Mouse (Mus musculus): ENCODE measurements around the gene Trim9. TPM values are rescaled to one million over a fixed set of nuclear protein-coding genes. Genes with fewer than 3 reads are reported as not detected.

The Trim9 gene
- polyA plus RNA-seq, 1 experiment from 2014 or later = 2.4 TPM

DNA sequence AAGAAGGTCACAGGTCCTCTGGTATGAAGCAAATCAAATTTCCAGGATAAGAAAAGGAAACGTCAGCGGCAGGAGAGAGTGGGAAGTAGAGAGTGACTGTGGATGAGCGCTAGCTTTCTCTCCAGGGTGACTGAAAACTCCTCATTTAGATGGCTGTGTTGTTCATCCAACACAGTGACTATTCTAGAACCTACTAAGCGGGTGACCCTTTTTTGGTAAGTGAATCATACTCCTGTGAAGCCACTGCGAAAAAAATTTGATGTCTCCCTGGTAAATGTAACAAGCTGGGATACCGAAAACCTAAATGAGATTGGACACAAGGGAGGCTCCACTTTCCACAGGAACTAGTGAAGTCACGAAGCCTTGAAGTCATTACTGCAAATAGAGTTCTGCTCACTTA lies 39.5 kb downstream of the Trim9 start:
- Histone ChIP-seq H3K9ac (replicated peaks; ENCODE audit: low read depth, low read length) (no peak overlapping the region), H3K27me3 (ENCODE audit: control insufficient read depth, insufficient read depth, low read length) (no peaks in the 10 kb centered on the region), H3K36me3 (ENCODE audit: control insufficient read depth, insufficient read depth, low read length) (no peaks in the 10 kb centered on the region), H3K4me3 (ENCODE audit: low read depth, low read length) (no peak overlapping the region), H3K4me1 (ENCODE audit: control insufficient read depth, insufficient read depth, low read length) (no peaks in the 10 kb centered on the region), H3K9me3 (ENCODE audit: control insufficient read depth, low read depth, low read length) (no peaks in the 10 kb centered on the region), H3K4me2 (replicated peaks; ENCODE audit: low read depth, low read length) (no peak overlapping the region), H3K27ac (ENCODE audit: low read length) (no peak overlapping the region)
- WGBS = 87% methylated on average over 7 of the region's 7 CpGs
- ATAC-seq (ENCODE audit: insufficient number of reproducible peaks, insufficient read depth, low FRiP score, low read depth) = no peak

DNA sequence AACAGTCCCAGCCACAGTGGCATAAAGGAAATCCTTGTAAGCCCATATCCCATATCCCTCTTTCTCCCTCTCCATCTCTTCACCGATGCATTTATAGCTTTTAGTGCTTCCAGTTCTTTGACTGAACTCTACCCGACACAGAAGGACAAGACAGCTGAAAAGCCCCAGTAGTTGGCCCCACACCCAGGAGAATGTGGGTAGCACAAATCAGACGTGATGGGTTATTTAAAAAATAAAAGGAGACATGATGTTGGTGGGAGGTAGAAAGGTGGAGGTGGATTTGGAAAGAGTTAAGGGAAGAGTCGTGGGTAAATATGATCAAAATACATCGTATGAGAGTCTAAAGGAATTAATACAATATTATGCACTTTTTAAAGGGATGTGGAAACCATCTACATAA lies 40.4 kb downstream of the Trim9 start:
- no peaks in the 10 kb centered on the region for H3K9me3 ChIP-seq (ENCODE audit: control insufficient read depth, low read depth, low read length)
- WGBS = 80% methylated on average over 5 of the region's 5 CpGs
- H3K4me2 ChIP-seq (replicated peaks; ENCODE audit: low read depth, low read length) = no peak overlapping the region

DNA sequence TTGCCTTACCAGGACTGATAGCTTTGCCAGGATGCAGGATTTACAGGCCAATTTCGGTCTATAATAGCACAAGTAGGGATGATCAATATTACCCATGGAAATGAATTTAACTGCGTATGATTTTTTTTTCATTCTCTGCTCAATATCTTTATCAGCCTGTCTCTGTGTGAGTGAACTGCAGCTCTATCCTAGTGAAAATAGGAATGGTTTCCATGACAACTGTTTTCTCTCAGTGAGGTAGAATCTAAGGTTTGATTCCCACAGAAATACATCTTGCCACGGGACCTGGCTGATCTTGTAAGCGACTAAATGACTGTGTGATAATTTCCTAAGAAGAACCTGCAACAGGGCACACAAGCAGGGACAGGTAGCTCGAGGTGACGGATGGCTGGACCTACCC lies 43.4 kb downstream of the Trim9 start:
- no peak overlapping the region for H3K27ac ChIP-seq (ENCODE audit: low read length)
- 78% methylated on average over 6 of the region's 6 CpGs for WGBS

More for the DNA sequence above, 40.4 kb downstream of the Trim9 start:
- H3K36me3 ChIP-seq (ENCODE audit: control insufficient read depth, insufficient read depth, low read length) = no peaks in the 10 kb centered on the region
- H3K9ac ChIP-seq (replicated peaks; ENCODE audit: low read depth, low read length) = no peak overlapping the region
- H3K4me3 ChIP-seq (ENCODE audit: low read depth, low read length) = no peak overlapping the region
- no peak for ATAC-seq (ENCODE audit: insufficient number of reproducible peaks, insufficient read depth, low FRiP score, low read depth)
- no peak overlapping the region for H3K27ac ChIP-seq (ENCODE audit: low read length)
- H3K4me1 ChIP-seq (ENCODE audit: control insufficient read depth, insufficient read depth, low read length) = no peaks in the 10 kb centered on the region
- H3K27me3 ChIP-seq (ENCODE audit: control insufficient read depth, insufficient read depth, low read length) = no peaks in the 10 kb centered on the region

DNA sequence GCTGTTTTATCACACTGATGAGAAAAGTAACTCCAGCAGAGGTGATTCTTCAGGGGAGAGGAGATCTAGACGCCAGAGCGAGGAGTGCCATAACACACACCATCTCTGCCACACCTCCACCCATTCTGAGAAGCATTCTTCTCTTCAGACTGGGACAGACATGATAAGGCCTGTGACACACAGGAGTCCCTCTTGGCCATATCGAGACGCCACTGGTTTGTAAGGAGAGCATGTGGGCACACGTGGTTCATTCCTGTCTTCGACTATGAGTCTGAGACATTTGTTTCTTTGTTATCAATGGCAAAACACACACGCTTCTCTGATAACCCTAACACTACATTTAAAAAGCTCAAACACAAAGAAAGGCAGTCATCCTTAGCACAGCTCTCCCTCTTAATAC lies 43.9 kb downstream of the Trim9 start:
- H3K36me3 ChIP-seq (ENCODE audit: control insufficient read depth, insufficient read depth, low read length) = no peaks in the 10 kb centered on the region
- no peaks in the 10 kb centered on the region for H3K9me3 ChIP-seq (ENCODE audit: control insufficient read depth, low read depth, low read length)
- no peaks in the 10 kb centered on the region for H3K27me3 ChIP-seq (ENCODE audit: control insufficient read depth, insufficient read depth, low read length)
- H3K4me2 ChIP-seq (replicated peaks; ENCODE audit: low read depth, low read length) = no peak overlapping the region
- ATAC-seq (ENCODE audit: insufficient number of reproducible peaks, insufficient read depth, low FRiP score, low read depth) = no peak
- H3K4me1 ChIP-seq (ENCODE audit: control insufficient read depth, insufficient read depth, low read length) = no peaks in the 10 kb centered on the region
- 72% methylated on average over 7 of the region's 7 CpGs for WGBS
- no peak overlapping the region for H3K9ac ChIP-seq (replicated peaks; ENCODE audit: low read depth, low read length)
- H3K4me3 ChIP-seq (ENCODE audit: low read depth, low read length) = no peak overlapping the region
- H3K27ac ChIP-seq (ENCODE audit: low read length) = no peak overlapping the region

More for the DNA sequence above, 43.4 kb downstream of the Trim9 start:
- no peaks in the 10 kb centered on the region for H3K9me3 ChIP-seq (ENCODE audit: control insufficient read depth, low read depth, low read length)
- no peaks in the 10 kb centered on the region for H3K27me3 ChIP-seq (ENCODE audit: control insufficient read depth, insufficient read depth, low read length)
- H3K36me3 ChIP-seq (ENCODE audit: control insufficient read depth, insufficient read depth, low read length) = no peaks in the 10 kb centered on the region
- H3K4me1 ChIP-seq (ENCODE audit: control insufficient read depth, insufficient read depth, low read length) = no peaks in the 10 kb centered on the region
- H3K4me2 ChIP-seq (replicated peaks; ENCODE audit: low read depth, low read length) = no peak overlapping the region
- no peak overlapping the region for H3K4me3 ChIP-seq (ENCODE audit: low read depth, low read length)
- H3K9ac ChIP-seq (replicated peaks; ENCODE audit: low read depth, low read length) = no peak overlapping the region
- ATAC-seq (ENCODE audit: insufficient number of reproducible peaks, insufficient read depth, low FRiP score, low read depth) = no peak

DNA sequence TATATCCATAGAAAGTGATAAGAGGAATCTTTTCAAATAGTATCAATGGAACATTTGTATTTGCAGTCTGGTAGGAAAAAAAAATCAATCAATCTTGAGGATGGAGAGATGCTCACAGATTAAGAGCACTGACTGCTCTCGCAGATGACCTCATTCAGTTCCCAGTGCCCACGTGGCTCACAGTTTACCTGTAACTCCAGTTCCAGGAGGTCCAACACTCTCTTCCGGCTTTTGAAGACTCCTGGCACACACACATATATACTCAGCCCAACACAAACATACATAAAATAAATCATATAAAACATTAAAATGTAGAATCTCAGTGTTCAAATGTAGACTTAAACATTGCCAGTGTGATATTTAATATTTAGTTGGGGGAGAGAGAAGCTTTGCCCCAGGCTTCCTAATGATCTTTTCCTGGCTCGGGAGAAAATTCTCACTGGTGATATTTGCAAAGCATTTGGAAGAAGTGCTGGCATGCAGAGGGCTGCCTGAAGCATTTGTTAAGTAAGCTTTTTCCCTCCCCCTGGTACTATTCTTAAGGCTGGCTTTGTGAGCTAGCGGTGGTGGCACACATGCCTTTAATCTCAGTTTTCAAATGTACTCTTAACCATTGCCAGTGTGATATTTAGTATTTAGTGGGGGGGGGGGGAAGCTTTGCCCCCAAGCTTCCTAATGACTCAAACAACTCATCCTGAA lies 45.2 kb downstream of the Trim9 start:
- WGBS = 40% methylated on average over 5 of the region's 5 CpGs
- H3K27me3 ChIP-seq (ENCODE audit: control insufficient read depth, insufficient read depth, low read length) = no peaks in the 10 kb centered on the region

DNA sequence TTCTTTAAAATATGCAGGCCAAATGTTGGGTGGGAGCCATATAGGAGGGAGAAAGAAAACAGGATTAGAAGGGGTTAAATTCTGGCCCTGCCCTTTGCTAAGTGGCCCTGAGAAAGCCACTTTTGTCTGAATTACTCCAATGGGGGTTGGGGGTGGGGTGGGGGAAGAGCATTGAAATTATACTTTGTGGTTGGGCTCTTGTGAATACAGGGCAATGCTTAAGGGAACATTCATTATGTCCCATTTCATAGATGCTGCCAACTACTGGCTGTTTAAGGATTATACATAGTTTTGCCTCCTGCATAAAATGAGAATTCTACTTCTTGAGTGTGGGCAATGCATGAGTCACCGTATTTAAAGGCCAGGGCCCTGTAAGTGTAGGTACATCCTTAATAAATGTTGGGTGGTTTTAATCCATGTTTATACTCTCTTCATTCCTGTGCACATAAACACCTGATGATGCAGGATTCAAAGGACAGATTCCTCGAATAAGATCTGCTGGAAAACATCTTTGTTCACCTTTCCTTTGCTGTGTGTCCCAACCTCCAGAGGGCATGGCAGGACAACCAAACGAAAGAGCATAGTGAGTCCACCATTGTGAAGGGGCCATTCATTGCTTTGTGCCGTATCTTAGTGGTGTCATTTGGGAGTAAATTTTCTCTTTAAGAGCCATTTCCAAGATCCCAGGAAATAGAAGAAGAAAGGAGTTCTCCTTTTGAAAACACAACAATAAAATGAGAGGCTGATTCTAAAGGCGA lies 53.3 kb downstream of the Trim9 start:
- no peak for ATAC-seq (ENCODE audit: insufficient number of reproducible peaks, insufficient read depth, low FRiP score, low read depth)

More for the DNA sequence above, 45.2 kb downstream of the Trim9 start:
- ATAC-seq (ENCODE audit: insufficient number of reproducible peaks, insufficient read depth, low FRiP score, low read depth) = no peak
- Histone ChIP-seq H3K9me3 (ENCODE audit: control insufficient read depth, low read depth, low read length) (no peaks in the 10 kb centered on the region), H3K4me3 (ENCODE audit: low read depth, low read length) (no peak overlapping the region), H3K4me2 (replicated peaks; ENCODE audit: low read depth, low read length) (no peak overlapping the region), H3K4me1 (ENCODE audit: control insufficient read depth, insufficient read depth, low read length) (no peaks in the 10 kb centered on the region), H3K36me3 (ENCODE audit: control insufficient read depth, insufficient read depth, low read length) (no peaks in the 10 kb centered on the region), H3K9ac (replicated peaks; ENCODE audit: low read depth, low read length) (no peak overlapping the region), H3K27ac (ENCODE audit: low read length) (no peak overlapping the region)

DNA sequence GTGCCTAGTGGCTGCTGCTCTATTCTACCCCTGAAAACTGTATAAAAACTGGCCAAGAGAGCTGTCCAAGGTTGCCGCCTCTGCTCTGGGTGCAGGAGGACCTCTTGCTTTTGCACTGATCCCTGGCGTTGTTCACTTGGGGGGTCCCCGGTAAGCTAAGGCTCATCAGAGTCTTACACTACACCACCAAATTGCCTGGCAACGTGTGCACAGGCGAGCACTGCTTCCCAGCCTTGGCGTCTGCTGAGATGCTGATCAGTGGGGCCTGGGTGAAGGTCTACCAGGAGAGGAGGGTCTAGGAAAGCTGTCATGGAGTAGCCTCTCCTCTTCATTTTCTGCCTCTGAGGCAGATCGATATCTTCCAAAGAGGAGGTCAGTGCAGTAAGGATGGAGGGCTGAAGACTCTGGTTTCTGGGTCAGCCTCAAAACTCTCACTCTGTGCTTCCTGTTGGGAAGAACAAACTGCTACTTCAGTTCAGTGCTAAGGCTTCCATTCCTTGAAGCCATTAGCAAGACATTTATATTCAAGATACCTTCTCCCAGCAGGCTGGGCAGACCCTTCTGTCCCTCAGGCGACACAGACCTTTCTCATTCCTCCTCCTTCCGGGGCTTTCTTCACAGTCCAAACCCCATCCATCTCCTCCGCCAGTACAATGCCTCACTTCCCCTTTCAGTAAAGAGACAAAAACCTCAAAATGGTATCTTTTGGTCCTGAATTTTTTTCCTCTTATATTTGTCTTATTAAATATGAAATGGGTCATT lies 54.1 kb downstream of the Trim9 start:
- WGBS = 86% methylated on average over 10 of the region's 10 CpGs

More for the DNA sequence above, 53.3 kb downstream of the Trim9 start:
- Histone ChIP-seq H3K9me3 (ENCODE audit: control insufficient read depth, low read depth, low read length) (no peaks in the 10 kb centered on the region), H3K4me3 (ENCODE audit: low read depth, low read length) (no peak overlapping the region), H3K9ac (replicated peaks; ENCODE audit: low read depth, low read length) (no peak overlapping the region), H3K27ac (ENCODE audit: low read length) (no peak overlapping the region), H3K27me3 (ENCODE audit: control insufficient read depth, insufficient read depth, low read length) (no peaks in the 10 kb centered on the region), H3K4me1 (ENCODE audit: control insufficient read depth, insufficient read depth, low read length) (no peaks in the 10 kb centered on the region), H3K36me3 (ENCODE audit: control insufficient read depth, insufficient read depth, low read length) (no peaks in the 10 kb centered on the region), H3K4me2 (replicated peaks; ENCODE audit: low read depth, low read length) (no peak overlapping the region)
- 73% methylated on average over 5 of the region's 5 CpGs for WGBS

DNA sequence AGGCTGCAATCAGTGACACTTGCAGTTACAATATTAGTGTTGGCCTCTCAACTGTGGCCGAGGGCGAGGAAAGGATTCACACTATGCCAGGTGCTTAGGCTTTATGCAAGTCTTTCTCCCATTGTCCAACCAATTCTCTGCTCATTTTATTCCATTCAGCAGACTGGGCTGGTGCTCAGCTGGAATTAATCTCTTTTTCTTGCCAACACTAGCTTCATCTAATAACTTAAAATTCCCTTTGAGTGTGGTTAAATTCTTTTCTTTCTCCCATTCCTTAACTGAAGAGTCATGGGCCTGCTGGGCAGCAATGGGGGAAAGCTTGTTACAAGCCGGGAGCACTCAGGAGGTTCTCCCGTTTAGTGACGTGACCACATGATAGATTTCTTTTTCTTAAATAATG lies 61.9 kb downstream of the Trim9 start:
- 81% methylated on average over 5 of the region's 5 CpGs for WGBS
- Histone ChIP-seq H3K27me3 (ENCODE audit: control insufficient read depth, insufficient read depth, low read length) (no peaks in the 10 kb centered on the region), H3K4me1 (ENCODE audit: control insufficient read depth, insufficient read depth, low read length) (no peaks in the 10 kb centered on the region), H3K36me3 (ENCODE audit: control insufficient read depth, insufficient read depth, low read length) (no peaks in the 10 kb centered on the region), H3K9me3 (ENCODE audit: control insufficient read depth, low read depth, low read length) (no peaks in the 10 kb centered on the region), H3K27ac (ENCODE audit: low read length) (no peak overlapping the region), H3K4me2 (replicated peaks; ENCODE audit: low read depth, low read length) (no peak overlapping the region), H3K4me3 (ENCODE audit: low read depth, low read length) (no peak overlapping the region), H3K9ac (replicated peaks; ENCODE audit: low read depth, low read length) (no peak overlapping the region)
- ATAC-seq (ENCODE audit: insufficient number of reproducible peaks, insufficient read depth, low FRiP score, low read depth) = no peak

More for the DNA sequence above, 54.1 kb downstream of the Trim9 start:
- Histone ChIP-seq H3K27ac (ENCODE audit: low read length) (no peak overlapping the region), H3K27me3 (ENCODE audit: control insufficient read depth, insufficient read depth, low read length) (no peaks in the 10 kb centered on the region), H3K4me2 (replicated peaks; ENCODE audit: low read depth, low read length) (no peak overlapping the region), H3K9me3 (ENCODE audit: control insufficient read depth, low read depth, low read length) (no peaks in the 10 kb centered on the region), H3K9ac (replicated peaks; ENCODE audit: low read depth, low read length) (no peak overlapping the region), H3K36me3 (ENCODE audit: control insufficient read depth, insufficient read depth, low read length) (no peaks in the 10 kb centered on the region), H3K4me1 (ENCODE audit: control insufficient read depth, insufficient read depth, low read length) (no peaks in the 10 kb centered on the region), H3K4me3 (ENCODE audit: low read depth, low read length) (no peak overlapping the region)
- no peak for ATAC-seq (ENCODE audit: insufficient number of reproducible peaks, insufficient read depth, low FRiP score, low read depth)
